Mouse (Mus musculus): ENCODE measurements around the gene Tas1r3.

The Tas1r3 gene

GRCm38 (mm10) chr4:155841003-155841454 lies 22.1 kb downstream of the Tas1r3 start:
- peak; percentile 69 for DNase-seq (ENCODE audit: extremely low spot score)

- no peak for DNase-seq (ENCODE audit: extremely low spot score)
These were observed 22.8 kb downstream of the Tas1r3 start for GRCm38 (mm10) chr4:155840076-155841002.

GRCm38 (mm10) chr4:155839483-155839910 lies 23.7 kb downstream of the Tas1r3 start, which contains the start of gene Mxra8:
TSS of gene Mxra8 (plus strand) at chr4:155839680.
- DNase-seq (ENCODE audit: extremely low spot score) = peak; percentile 91

- no peak for DNase-seq (ENCODE audit: extremely low spot score)
These were observed 24.7 kb downstream of the Tas1r3 start for GRCm38 (mm10) chr4:155838187-155839153.

- DNase-seq (ENCODE audit: extremely low spot score) = no peak
These were observed 25.7 kb downstream of the Tas1r3 start for GRCm38 (mm10) chr4:155837404-155838010.

GRCm38 (mm10) chr4:155833836-155834235 lies 29.3 kb downstream of the Tas1r3 start:
- DNase-seq (ENCODE audit: extremely low spot score) = peak; percentile 71

- no peak for DNase-seq (ENCODE audit: extremely low spot score)
These were observed 29.9 kb downstream of the Tas1r3 start for GRCm38 (mm10) chr4:155833234-155833633.

GRCm38 (mm10) chr4:155832321-155832720 lies 30.8 kb downstream of the Tas1r3 start:
- no peak for DNase-seq (ENCODE audit: extremely low spot score)

- no peak for DNase-seq (ENCODE audit: extremely low spot score)
These were observed 31.3 kb downstream of the Tas1r3 start for GRCm38 (mm10) chr4:155831831-155832230.

- DNase-seq (ENCODE audit: extremely low spot score) = peak; percentile 97
These were observed 31.9 kb downstream of the Tas1r3 start, which contains the start of gene Aurkaip1 for GRCm38 (mm10) chr4:155831205-155831766. TSS of gene Aurkaip1 (plus strand) at chr4:155831272.

GRCm38 (mm10) chr4:155830596-155830995 lies 32.6 kb downstream of the Tas1r3 start:
- DNase-seq (ENCODE audit: extremely low spot score) = no peak

- DNase-seq (ENCODE audit: extremely low spot score) = no peak
These were observed 33.3 kb downstream of the Tas1r3 start for GRCm38 (mm10) chr4:155829866-155830265.

GRCm38 (mm10) chr4:155823443-155823842 lies 39.7 kb downstream of the Tas1r3 start:
- no peak for DNase-seq (ENCODE audit: extremely low spot score)

- DNase-seq (ENCODE audit: extremely low spot score) = no peak
These were observed 42.1 kb downstream of the Tas1r3 start for GRCm38 (mm10) chr4:155821025-155821424.

GRCm38 (mm10) chr4:155817533-155817932 lies 45.6 kb downstream of the Tas1r3 start:
- no peak for DNase-seq (ENCODE audit: extremely low spot score)

- DNase-seq (ENCODE audit: extremely low spot score) = peak; percentile 41
These were observed 50.4 kb downstream of the Tas1r3 start for GRCm38 (mm10) chr4:155812665-155813181.

- DNase-seq (ENCODE audit: extremely low spot score) = peak; percentile 96
These were observed 51.1 kb downstream of the Tas1r3 start, which contains the start of gene Ccnl2 for GRCm38 (mm10) chr4:155811929-155812664. TSS of gene Ccnl2 (plus strand) at chr4:155812489.
